Mouse (Mus musculus): ENCODE data around the gene Slc44a5. TPM values are rescaled to one million over a fixed set of nuclear protein-coding genes. Genes with fewer than 3 reads are reported as not detected.

Slc44a5 gene
- polyA plus RNA-seq, 1 experiment, result 0.03 TPM

DNA sequence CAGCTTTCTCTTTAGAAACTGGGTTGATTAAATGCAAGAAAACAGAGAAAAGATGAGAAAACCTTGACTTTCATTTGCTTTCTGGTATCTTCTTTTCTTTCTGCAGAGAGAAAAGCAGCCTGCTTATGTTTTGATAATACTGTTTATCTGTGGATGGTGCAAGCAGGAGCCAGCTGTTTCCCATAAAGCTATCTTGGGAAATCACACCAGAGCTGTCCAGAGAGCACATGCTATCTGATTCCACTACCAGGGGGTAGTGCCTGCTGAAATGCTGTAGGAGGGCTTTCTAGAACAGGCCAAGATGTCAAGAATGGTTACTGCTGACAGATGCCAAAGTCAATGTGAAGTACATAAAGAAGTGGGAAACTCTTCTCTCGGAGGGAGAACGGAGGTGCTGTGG lies 314.0 kb downstream of the Slc44a5 start:
- WGBS, result 85% methylated on average over 2 of the region's 2 CpGs
- no peaks in the 10 kb centered on the region for H3K27me3 ChIP-seq (ENCODE audit: control insufficient read depth, insufficient read depth, low read length)
- TF ChIP-seq POLR2A (IDR thresholded peaks at IDR 0.05; ENCODE audit: low read depth, low read length), result no peak
- no peak for TF ChIP-seq CTCF (IDR thresholded peaks at IDR 0.05; ENCODE audit: extremely low read depth, insufficient read length, insufficient replicate concordance, low read depth, low read length)
- no peaks in the 10 kb centered on the region for H3K36me3 ChIP-seq (ENCODE audit: control insufficient read depth, insufficient read depth, low read length)
- H3K4me3 ChIP-seq (ENCODE audit: low read depth, low read length), result no peak overlapping the region
- no peak overlapping the region for H3K27ac ChIP-seq (ENCODE audit: insufficient read depth, low read depth, low read length)
- no peaks in the 10 kb centered on the region for H3K4me1 ChIP-seq (ENCODE audit: control insufficient read depth, insufficient read depth, insufficient read length, low read length)

DNA sequence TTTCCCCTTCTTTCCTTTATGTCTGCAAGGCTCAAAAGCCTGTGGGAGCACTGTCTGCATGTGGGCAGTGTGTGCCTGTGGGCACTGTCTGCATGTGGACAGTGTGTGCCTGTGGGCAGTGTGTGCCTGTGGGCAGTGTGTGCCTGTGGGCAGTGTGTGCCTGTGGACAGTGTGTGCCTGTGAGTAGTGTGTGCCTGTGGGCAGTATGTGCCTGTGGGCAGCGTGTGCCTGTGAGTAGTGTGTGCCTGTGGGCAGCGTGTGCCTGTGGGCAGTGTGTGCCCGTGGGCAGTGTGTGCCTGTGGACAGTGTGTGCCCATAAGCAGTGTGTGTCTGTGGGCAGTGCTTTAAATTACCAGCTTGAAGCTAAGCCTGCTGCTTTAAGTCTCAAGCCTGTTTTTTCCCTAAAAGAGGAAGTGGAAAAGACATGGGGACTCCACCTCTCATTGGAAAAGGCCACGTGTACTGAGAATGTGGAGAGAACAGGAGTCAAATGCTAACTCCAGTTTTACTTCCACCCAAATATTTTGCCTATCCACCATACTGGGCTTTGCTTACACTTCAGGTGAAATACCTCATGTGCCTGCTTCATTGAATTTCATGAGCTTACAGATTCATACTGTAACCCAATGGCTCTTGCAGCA lies 315.3 kb downstream of the Slc44a5 start:
- Histone ChIP-seq H3K4me1 (ENCODE audit: control insufficient read depth, insufficient read depth, insufficient read length, low read length) (no peaks in the 10 kb centered on the region), H3K36me3 (ENCODE audit: control insufficient read depth, insufficient read depth, low read length) (no peaks in the 10 kb centered on the region), H3K27ac (ENCODE audit: insufficient read depth, low read depth, low read length) (no peak overlapping the region), H3K27me3 (ENCODE audit: control insufficient read depth, insufficient read depth, low read length) (no peaks in the 10 kb centered on the region), H3K4me3 (ENCODE audit: low read depth, low read length) (no peak overlapping the region)
- WGBS, result 71% methylated on average over 4 of the region's 4 CpGs
- TF ChIP-seq POLR2A (IDR thresholded peaks at IDR 0.05; ENCODE audit: low read depth, low read length), result no peak
- no peak for TF ChIP-seq CTCF (IDR thresholded peaks at IDR 0.05; ENCODE audit: extremely low read depth, insufficient read length, insufficient replicate concordance, low read depth, low read length)

GRCm38 (mm10) chr3:154290351-154290750 lies 317.1 kb downstream of the Slc44a5 start:
- Histone ChIP-seq H3K4me1 (ENCODE audit: control insufficient read depth, insufficient read depth, insufficient read length, low read length) (no peaks in the 10 kb centered on the region), H3K36me3 (ENCODE audit: control insufficient read depth, insufficient read depth, low read length) (no peaks in the 10 kb centered on the region), H3K27ac (ENCODE audit: insufficient read depth, low read depth, low read length) (no peak overlapping the region), H3K27me3 (ENCODE audit: control insufficient read depth, insufficient read depth, low read length) (no peaks in the 10 kb centered on the region), H3K4me3 (ENCODE audit: low read depth, low read length) (no peak overlapping the region)
- WGBS, result 43% methylated on average over 2 of the region's 2 CpGs
- TF ChIP-seq CTCF (IDR thresholded peaks at IDR 0.05; ENCODE audit: extremely low read depth, insufficient read length, insufficient replicate concordance, low read depth, low read length) (no peak), POLR2A (IDR thresholded peaks at IDR 0.05; ENCODE audit: low read depth, low read length) (no peak)

DNA sequence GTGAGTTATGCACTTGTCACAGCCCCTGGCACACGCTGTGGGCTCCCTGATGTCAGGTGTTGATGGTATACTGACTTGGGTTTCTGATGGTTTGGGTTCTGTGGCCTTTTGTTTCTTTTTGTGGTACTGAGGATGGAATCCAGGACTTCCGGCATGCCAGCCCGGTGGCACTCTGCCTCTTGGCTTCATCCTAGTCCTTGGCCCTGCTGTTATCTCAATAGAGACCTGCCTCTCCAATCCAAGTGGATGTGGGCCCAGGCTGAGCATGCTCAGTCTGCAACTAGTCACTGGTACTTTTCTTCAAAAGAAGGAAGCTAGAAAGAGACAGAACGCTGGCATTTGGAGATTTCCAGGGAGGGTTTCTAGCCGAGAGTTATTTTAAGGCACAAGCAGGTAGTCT lies 318.9 kb downstream of the Slc44a5 start:
- WGBS, result 74% methylated on average over 5 of the region's 5 CpGs
- Histone ChIP-seq H3K4me3 (ENCODE audit: low read depth, low read length) (no peak overlapping the region), H3K27ac (ENCODE audit: insufficient read depth, low read depth, low read length) (no peak overlapping the region), H3K4me1 (ENCODE audit: control insufficient read depth, insufficient read depth, insufficient read length, low read length) (no peaks in the 10 kb centered on the region), H3K27me3 (ENCODE audit: control insufficient read depth, insufficient read depth, low read length) (no peaks in the 10 kb centered on the region), H3K36me3 (ENCODE audit: control insufficient read depth, insufficient read depth, low read length) (no peaks in the 10 kb centered on the region)
- no peak for TF ChIP-seq POLR2A (IDR thresholded peaks at IDR 0.05; ENCODE audit: low read depth, low read length)
- TF ChIP-seq CTCF (IDR thresholded peaks at IDR 0.05; ENCODE audit: extremely low read depth, insufficient read length, insufficient replicate concordance, low read depth, low read length), result no peak

DNA sequence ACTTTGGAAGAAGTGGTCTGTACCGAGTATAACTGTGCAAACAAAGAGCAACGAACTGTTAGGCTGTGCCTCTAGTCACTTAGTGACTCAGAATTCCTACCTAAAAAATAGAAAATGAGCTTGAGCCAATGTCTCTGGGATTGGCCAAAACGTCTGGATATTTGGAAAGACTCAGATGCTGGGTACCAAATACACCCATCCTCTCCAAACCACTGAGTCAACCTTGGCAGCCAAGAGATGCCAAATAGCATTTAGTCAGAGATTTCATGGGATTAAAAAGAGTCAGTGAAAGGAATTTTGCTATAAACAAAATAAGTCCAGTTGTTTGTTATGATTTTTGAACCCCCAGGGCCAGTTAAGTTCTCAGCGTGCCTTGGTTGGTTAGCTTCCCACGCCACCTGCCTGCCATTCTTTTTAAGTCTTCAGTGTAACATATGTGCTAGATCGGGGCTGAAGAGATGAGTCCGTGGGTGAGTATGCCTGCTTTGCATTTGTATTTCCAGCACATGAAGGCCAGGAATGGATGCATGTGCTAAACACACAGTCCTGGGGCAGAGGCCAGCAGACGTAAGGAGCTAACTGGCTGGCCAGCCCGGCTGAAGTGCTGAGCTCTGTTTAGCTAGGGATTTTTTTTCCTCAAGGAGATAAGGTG lies 320.7 kb downstream of the Slc44a5 start:
- WGBS, result 60% methylated on average over 9 of the region's 9 CpGs
- Histone ChIP-seq H3K27ac (ENCODE audit: insufficient read depth, low read depth, low read length) (no peak overlapping the region), H3K4me3 (ENCODE audit: low read depth, low read length) (no peak overlapping the region), H3K27me3 (ENCODE audit: control insufficient read depth, insufficient read depth, low read length) (no peaks in the 10 kb centered on the region), H3K36me3 (ENCODE audit: control insufficient read depth, insufficient read depth, low read length) (no peaks in the 10 kb centered on the region), H3K4me1 (ENCODE audit: control insufficient read depth, insufficient read depth, insufficient read length, low read length) (no peaks in the 10 kb centered on the region)
- TF ChIP-seq POLR2A (IDR thresholded peaks at IDR 0.05; ENCODE audit: low read depth, low read length), result no peak
- TF ChIP-seq CTCF (IDR thresholded peaks at IDR 0.05; ENCODE audit: extremely low read depth, insufficient read length, insufficient replicate concordance, low read depth, low read length), result no peak

DNA sequence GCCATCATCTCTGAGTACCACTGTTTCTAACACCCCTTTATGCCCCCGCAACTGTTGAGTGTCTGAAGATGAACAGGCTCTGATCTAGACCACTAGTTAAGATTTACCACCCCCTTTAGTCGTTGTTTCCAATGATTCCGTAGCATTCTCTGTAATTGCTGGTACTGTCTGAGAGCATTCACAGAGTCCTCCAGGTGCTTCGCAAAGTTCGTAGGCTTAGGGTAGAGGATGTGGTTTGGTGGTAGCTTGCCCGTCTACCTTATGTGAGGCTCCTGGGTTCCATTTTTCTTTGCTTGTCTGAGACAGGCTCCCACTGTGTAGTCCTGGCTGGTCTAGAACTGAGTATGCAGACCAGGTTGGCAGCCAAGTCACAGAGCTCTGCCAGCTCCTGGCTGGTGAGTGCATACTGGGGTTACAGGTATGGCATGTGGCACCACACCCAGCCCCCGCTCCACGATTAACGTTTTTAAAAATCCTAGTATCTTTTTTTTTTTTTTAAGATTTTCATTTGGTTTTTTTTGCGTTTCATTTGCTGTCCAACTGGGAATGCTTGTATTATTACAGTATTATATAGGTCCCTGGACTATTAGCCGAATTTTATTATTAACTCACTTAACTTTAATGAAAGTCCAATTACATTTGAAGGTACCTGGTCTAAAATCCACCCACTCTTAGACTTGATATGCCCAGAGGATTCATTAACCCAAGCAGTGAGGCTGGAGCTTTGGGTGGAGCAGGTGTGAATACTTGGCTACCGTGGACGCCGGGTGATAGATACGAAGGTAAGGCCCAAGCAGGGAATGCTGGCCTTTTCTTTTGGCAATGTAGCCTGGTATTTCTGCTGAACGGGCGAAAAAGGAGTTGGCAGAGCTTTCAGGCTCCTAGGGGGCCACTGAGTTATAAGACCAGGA lies 321.9 kb downstream of the Slc44a5 start:
- Histone ChIP-seq H3K36me3 (ENCODE audit: control insufficient read depth, insufficient read depth, low read length) (no peaks in the 10 kb centered on the region), H3K27ac (ENCODE audit: insufficient read depth, low read depth, low read length) (no peak overlapping the region), H3K4me3 (ENCODE audit: low read depth, low read length) (no peak overlapping the region), H3K27me3 (ENCODE audit: control insufficient read depth, insufficient read depth, low read length) (no peaks in the 10 kb centered on the region), H3K4me1 (ENCODE audit: control insufficient read depth, insufficient read depth, insufficient read length, low read length) (no peaks in the 10 kb centered on the region)
- TF ChIP-seq CTCF (IDR thresholded peaks at IDR 0.05; ENCODE audit: extremely low read depth, insufficient read length, insufficient replicate concordance, low read depth, low read length), result no peak
- TF ChIP-seq POLR2A (IDR thresholded peaks at IDR 0.05; ENCODE audit: low read depth, low read length), result no peak
- 90% methylated on average over 17 of the region's 17 CpGs for WGBS

GRCm38 (mm10) chr3:154297499-154297898 lies 324.3 kb downstream of the Slc44a5 start:
- H3K4me3 ChIP-seq (ENCODE audit: low read depth, low read length), result no peak overlapping the region
- TF ChIP-seq CTCF (IDR thresholded peaks at IDR 0.05; ENCODE audit: extremely low read depth, insufficient read length, insufficient replicate concordance, low read depth, low read length) (no peak), POLR2A (IDR thresholded peaks at IDR 0.05; ENCODE audit: low read depth, low read length) (no peak)
- H3K27ac ChIP-seq (ENCODE audit: insufficient read depth, low read depth, low read length), result no peak overlapping the region
- no peaks in the 10 kb centered on the region for H3K36me3 ChIP-seq (ENCODE audit: control insufficient read depth, insufficient read depth, low read length)
- WGBS, result 43% methylated on average over 6 of the region's 6 CpGs
- no peaks in the 10 kb centered on the region for H3K4me1 ChIP-seq (ENCODE audit: control insufficient read depth, insufficient read depth, insufficient read length, low read length)
- H3K27me3 ChIP-seq (ENCODE audit: control insufficient read depth, insufficient read depth, low read length), result no peaks in the 10 kb centered on the region

All from small intestine, adult 2 months (tissue).